Mouse (Mus musculus) liver, adult 2 months (tissue): ENCODE results near the gene Pax5.

ENCODE experiments used
- CTCF ChIP-seq: fragments of 200-500 bp; IDR thresholded peaks from 2 replicates; pipeline ENCODE4 v1.5.1; 2011; ENCODE audit warnings: low read depth, low read length, control low read depth
- POLR2A ChIP-seq: fragments of 200-500 bp; IDR thresholded peaks from 2 replicates; pipeline ENCODE4 v1.6.1; 2011; ENCODE audit warnings: low read length, control low read depth; ENCODE audit not compliant: insufficient read depth; ENCODE audit errors: extremely low read depth

- TF ChIP-seq CTCF (no peak), POLR2A (no peak)
These were observed 39.9 kb downstream of the Pax5 start for GRCm38 (mm10) chr4:44670380-44670779.
